Mouse (Mus musculus) lung, adult 2 months (tissue): ENCODE measurements around the gene Mb. TPM values are rescaled to one million over a fixed set of nuclear protein-coding genes. Genes with fewer than 3 reads are reported as not detected.

Experiments used
- DNase-seq: peaks from one replicate; pipeline ENCODE4 v3.0.0; 2022
- H3K4me1 ChIP-seq: fragments of 200-500 bp; 2 replicates; pipeline ENCODE4 v1.6.1; 2011; ENCODE audit warnings: low read length; ENCODE audit not compliant: control insufficient read depth, insufficient read depth
- H3K4me3 ChIP-seq: fragments of 200-500 bp; replicated peaks from 2 replicates; pipeline ENCODE3; 2011; ENCODE audit warnings: low read depth, mild to moderate bottlenecking, control low read depth, low read length; ENCODE audit errors: extremely low read depth
- CTCF ChIP-seq: fragments of 200-500 bp; IDR thresholded peaks from 2 replicates; pipeline ENCODE4 v1.5.1; 2011; ENCODE audit warnings: mild to moderate bottlenecking, low read length, control low read depth; ENCODE audit not compliant: insufficient read depth
- POLR2A ChIP-seq: fragments of 200-500 bp; IDR thresholded peaks from 2 replicates; pipeline ENCODE4 v1.6.1; 2011; ENCODE audit warnings: low read depth, mild to moderate bottlenecking, control low read depth, low read length, borderline replicate concordance; ENCODE audit errors: extremely low read depth
- WGBS: fragments of 180-500 bp; shearing (Covaris S2); methylation state at CpG from one replicate; pipeline ENCODE4 v1.1.7; 2018; 5-methylcytosine and 5-hydroxymethylcytosine counted together
- polyA plus RNA-seq: library from polyadenylated mRNA; depleted of rRNA; stranded (reverse); fragments of >200 nt; gene quantifications from 2 replicates; pipeline ENCODE4 v1.2.3, GENCODE M21; 2012

The Mb gene
- polyA plus RNA-seq, 1 experiment, result 320 TPM

DNA sequence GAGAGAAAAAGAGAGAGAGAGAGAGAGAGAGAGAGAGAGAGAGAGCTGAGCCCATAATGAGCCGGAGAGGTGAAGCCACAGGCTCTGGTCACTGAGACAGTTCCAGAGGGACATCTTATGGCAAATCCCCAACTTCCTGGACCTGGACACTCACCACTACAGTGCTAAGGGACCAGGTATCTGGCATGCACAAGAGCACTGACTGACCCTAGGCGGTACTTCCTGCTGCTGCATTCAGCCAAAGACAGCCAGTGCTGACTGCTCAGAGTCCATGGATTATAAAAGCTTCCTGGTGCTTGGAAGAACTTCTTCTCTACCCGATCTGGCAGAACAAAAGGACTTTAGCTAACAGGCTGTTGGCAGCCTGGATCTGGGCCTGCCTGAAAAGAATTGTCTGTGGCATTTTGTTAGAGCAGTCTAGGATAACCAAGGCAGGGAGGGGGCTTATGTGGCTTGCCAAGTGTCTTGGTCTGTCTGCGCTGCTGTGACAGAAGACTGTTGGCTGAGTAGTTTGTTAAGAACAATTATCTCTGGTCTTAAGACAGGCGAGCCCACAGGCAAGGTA lies 4.2 kb upstream of the Mb start:
- no peak overlapping the region for H3K4me3 ChIP-seq
- H3K4me1 ChIP-seq, result no peaks in the 10 kb centered on the region
- TF ChIP-seq CTCF, result no peak
- TF ChIP-seq POLR2A, result no peak
- DNase-seq, result no peak
- 69% methylated on average over 5 of the region's 5 CpGs for WGBS

DNA sequence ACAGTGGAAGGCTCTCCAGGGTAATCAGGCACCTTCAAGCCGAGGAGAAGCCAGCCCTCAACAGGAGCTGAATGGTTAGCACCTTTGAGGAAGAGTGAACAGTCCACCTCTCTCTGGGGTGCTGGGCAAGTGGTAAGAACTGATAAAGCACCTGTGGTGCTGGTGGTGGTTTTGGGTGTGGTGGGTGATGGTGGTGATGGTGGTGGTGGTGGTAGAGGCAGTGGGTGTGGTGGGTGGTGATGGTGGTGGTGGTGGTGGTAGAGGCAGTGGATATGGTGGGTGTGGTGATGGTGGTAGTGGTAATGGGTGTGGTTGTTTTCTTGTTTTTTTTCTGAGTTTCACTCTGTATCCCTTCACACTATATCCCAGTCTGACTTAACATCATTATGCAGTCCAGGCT lies 2.6 kb upstream of the Mb start:
- no peak for TF ChIP-seq POLR2A
- TF ChIP-seq CTCF, result no peak
- H3K4me1 ChIP-seq, result no peaks in the 10 kb centered on the region
- no peak overlapping the region for H3K4me3 ChIP-seq
- no peak for DNase-seq
- WGBS, result 75% methylated on average over 1 of the region's 1 CpGs

DNA sequence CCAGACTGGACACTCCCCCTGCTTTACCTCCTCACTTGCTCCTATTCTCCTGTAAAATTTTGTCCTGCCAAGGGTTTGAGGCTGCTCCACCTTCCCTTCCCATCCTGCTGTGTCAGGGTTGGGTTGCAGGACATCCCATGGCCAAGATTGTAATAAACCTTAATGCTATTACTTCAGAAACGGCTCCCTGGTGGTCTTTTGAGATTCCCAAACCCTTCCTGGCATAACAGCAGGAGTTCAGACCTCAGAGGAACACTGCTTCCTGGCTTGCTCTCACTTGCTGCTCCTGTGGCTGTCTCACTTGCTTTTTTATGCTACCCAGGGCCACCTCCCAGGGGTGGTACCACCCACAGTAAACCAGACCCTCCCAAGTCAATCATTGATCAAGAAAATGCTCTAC lies 1.7 kb upstream of the Mb start:
- TF ChIP-seq CTCF (no peak), POLR2A (no peak)

DNA sequence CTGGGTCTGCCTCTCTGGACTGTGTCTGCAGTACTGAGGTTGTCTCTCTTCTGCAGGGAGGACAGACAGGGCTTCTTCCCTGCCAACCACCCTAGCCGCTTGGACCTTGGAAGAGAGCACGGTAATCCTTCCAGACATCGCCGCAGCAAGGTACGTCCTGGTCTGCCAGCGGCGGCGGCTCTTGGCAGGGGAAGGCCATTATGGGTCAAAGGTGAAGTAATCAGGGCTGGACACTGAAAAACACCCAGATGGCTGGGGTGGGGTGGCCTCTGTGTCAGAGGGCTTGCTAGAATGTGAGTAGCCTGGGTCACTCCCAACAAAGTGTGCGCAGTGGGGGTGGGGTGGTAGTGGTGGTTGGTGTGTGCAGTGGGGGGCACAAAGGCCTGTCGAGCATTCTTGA lies 4.9 kb downstream of the Mb start:
- TF ChIP-seq POLR2A (no peak), CTCF (no peak)
- 67% methylated on average over 10 of the region's 10 CpGs for WGBS
- no peak overlapping the region for H3K4me3 ChIP-seq
- H3K4me1 ChIP-seq, result no peaks in the 10 kb centered on the region
- no peak for DNase-seq

More for the DNA sequence above, 1.7 kb upstream of the Mb start:
- H3K4me3 ChIP-seq, result no peak overlapping the region
- no peaks in the 10 kb centered on the region for H3K4me1 ChIP-seq
- WGBS, result 35% methylated on average over 1 of the region's 1 CpGs
- DNase-seq, result no peak

DNA sequence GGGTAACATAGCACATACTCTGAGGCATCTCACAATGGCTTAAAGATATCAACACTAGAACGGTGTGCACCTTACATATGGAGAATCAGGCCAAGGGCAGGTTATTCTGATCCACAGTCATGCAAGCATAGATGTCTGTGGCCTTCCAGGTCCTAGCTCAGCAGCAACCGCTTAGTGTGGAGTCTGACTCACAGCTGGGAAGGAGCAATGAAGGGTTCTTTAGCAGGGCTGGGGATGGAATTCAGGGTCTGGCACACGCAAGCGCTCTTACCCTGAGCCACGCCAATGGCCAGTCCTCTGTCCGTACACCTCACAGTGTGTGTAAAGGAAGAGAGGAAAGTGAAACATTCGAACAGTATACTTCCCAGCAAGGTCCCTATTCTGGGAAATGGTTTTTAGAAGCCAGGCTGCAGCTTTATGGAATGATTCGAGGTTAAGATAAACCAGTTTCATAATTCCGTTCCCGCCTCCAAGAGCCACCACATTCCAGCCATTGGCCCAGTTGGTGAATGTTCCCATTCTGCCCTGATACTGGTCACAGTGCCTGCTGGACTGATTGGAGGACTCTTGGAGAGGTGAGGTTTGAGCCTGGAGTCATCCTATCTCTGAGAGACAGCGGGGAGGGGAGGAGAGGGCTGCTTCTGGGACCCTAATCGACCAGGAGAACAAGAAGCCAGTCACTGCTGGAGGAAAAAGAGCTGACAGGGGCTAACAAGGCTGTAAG lies 5.7 kb downstream of the Mb start, which contains the start of gene Apol6:
TSS of gene Apol6 (plus strand) at position 133 of the 724 bp plus-strand sequence.
- Histone ChIP-seq H3K4me3 (no peak within 1 kb of the TSS), H3K4me1 (no peaks in the 10 kb centered on the region)
- TF ChIP-seq CTCF (no peak), POLR2A (no peak)
- DNase-seq, result no peak
- 68% methylated on average over 12 of the region's 12 CpGs for WGBS

DNA sequence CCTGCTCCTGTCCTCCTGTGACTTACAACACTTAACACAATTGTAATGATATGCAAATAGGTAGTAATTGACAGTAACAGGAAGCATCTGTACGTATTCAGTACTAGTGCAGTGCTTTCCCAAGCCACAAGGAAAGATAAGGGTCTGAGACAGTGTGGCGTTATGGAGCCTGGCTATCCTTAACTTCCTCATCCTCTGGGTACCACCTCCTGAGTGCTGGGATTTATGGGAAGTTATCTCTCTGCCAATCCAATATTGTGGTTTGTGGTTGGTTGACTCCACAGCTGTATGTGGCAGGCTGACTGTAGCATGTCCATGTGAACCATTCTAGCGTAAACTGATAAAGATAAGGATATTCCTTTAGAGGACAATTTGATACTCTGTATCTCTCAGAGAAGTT lies 9.7 kb downstream of the Mb start:
- no peak for DNase-seq
- 74% methylated on average over 3 of the region's 3 CpGs for WGBS
- TF ChIP-seq CTCF (no peak), POLR2A (no peak)
- Histone ChIP-seq H3K4me1 (peaks cover 11% of the 10 kb centered on the region), H3K4me3 (no peak overlapping the region)

DNA sequence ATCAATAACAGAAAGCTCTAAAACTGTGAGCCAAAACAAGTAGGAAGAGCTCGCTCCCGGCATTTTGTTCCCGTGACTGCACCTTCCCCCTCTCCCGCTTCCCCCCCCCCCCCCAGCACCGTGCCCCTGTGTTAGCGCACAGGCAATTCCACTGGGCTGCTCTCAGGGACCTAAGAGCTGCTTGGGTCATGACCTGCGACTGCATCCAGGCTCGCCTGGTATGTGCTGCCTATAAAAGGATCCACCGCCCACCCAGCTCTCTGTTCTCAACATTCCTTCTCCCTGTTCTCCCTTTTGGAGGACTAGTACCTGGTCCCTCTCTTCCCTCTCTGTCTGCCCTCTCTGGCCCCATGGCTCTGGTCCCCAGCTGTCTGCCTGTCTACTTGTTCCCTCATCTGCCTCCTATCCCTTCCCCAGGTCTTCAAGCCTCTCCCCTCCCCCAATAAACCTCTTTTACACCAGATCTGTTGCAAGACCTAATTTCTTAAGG lies 11.2 kb downstream of the Mb start:
- H3K4me3 ChIP-seq, result no peak overlapping the region

DNA sequence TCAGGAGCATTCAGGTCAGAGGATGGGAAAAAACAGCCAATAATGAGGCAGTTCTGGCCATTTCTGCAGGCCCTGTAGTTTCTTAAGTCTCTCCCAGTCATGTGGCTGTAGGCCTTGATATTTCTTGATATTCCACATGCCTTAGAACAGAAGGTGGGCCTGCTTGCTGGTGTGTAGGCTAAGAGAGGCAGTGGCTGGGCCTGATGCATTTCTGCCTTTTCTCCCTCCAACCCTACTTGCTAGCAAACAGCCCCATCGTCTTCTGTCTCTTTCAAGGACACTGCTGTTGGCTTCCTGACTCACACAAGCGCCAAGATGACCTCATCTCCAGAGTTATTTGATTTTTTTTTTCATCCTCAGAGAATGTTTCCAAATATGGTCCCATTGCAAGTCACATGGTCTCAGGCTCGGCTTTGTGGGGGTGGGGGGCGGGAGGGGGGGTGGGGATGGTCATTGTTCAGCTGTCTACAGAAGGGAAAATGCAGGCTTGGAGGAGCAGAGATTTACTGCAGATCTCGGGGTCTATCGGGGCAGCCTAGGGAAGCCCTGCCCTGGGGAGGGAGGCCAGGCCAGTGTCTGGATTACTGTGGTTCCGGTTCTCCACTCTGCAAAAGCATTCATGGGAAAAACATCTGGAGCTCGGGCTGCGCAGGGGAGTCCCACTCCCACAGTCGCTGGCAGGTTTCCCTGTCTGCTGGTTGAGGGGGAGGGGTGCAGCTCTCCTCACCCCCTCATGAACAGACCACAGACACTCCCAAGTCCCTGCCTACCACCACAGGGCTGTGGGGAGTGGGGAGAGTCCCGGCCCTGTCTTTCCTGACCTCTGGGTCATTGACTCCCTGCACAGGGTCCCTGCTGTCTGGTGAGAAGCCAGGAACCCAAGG lies 12.9 kb downstream of the Mb start:
- Histone ChIP-seq H3K4me1 (peaks cover 11% of the 10 kb centered on the region), H3K4me3 (no peak overlapping the region)
- TF ChIP-seq POLR2A (peak; percentile 29; the same call in 1 of the 2 replicates), CTCF (no peak)
- 10% methylated on average over 11 of the region's 11 CpGs for WGBS
- no peak for DNase-seq

More for the DNA sequence above, 11.2 kb downstream of the Mb start:
- H3K4me1 ChIP-seq, result peaks cover 11% of the 10 kb centered on the region
- TF ChIP-seq CTCF (no peak), POLR2A (no peak)
- WGBS, result 86% methylated on average over 8 of the region's 9 CpGs
- DNase-seq, result no peak

DNA sequence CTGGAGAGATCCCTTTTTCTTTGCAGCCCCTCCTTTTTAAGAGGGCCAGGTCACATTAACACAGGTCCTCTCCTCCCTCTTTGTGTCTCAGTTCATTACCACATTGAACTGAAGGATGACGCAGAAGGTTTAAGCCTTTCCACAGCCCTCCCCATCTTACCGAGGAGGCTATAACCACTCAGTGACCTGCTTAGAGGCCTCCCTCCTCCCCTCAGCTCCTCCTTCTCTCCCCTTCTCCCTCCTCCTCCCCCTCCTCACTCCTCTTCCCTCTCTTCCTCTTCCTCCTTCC lies 13.5 kb downstream of the Mb start:
- Histone ChIP-seq H3K4me3 (no peak overlapping the region), H3K4me1 (peaks cover 11% of the 10 kb centered on the region)
- 37% methylated on average over 2 of the region's 2 CpGs for WGBS
- TF ChIP-seq POLR2A (no peak), CTCF (no peak)
- DNase-seq, result no peak
